Mouse (Mus musculus) embryo, embryonic 11.5 days (tissue): Measurements from ENCODE around the gene Smc3.
A peak's percentile ranks its signal among the peaks of the same experiment; 100 is the strongest.
"Not testable (repeated sequence)": the region's sequence is repeated elsewhere in the genome, so short reads cannot be mapped to it uniquely, and the experiment has no call there.

Experiments
- DNase-seq: peaks from one replicate; pipeline ENCODE4 v3.0.0-alpha.2; 2012; ENCODE audit warnings: low read depth, low spot score

Gene Smc3

DNA sequence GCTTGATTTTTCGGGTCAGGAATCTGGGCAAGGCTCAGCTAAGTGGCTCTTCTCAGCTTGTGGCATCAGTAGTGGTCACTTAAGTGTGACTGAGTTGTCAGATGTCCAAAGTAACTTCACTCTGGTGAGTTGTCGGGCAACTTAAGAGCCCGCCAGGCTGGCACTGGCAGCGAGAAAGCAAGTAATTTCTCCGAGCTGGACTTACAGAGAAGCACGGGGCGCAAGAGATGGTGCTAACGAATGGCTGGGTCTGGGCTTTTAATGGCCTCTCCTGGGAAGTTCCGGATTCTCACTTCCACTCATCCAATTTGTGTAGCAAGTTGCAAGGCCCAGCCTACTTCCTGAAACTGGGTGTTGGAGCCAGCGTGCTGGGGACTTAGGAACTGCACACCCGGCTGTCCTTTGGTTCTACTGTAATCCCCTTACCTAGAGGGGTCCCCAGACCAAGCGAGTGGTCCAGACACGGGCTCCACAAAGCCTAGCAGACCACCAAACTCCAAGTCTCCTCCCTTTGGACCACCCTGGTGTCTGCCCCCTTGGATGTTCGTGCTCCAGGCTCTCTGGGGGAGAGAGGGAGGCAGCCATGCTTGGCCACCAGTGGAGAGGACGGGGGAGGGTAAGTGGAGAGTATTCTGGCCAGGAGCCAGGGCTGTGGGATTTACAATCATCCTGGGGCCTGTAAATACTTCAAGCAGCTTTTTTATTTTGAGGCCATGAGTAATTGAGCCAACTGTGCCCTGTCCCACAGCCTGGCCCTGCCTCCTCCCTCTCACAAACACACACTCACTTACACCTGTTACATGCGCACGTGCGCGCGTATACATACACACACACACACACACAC lies 53.6 kb downstream of the Smc3 start:
- peak; percentile 61 for DNase-seq

DNA sequence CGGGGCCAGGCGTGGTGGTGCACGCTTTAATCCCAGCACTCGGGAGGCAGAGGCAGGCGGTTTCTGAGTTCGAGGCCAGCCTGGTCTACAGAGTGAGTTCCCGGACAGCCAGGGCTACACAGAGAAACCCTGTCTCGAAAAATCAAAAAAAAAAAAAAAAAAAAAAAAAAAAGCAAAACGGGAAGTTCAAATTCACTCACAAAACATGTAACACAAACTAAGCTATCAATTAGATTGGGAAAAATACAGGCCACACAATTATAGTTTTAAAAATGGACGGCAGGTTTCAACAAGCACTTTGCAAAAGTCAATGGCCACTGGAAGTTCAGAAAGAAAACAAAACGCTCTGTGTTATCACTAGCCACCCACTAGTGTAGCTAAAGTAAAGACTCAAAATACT lies 56.2 kb downstream of the Smc3 start:
- DNase-seq, result not testable (repeated sequence)

DNA sequence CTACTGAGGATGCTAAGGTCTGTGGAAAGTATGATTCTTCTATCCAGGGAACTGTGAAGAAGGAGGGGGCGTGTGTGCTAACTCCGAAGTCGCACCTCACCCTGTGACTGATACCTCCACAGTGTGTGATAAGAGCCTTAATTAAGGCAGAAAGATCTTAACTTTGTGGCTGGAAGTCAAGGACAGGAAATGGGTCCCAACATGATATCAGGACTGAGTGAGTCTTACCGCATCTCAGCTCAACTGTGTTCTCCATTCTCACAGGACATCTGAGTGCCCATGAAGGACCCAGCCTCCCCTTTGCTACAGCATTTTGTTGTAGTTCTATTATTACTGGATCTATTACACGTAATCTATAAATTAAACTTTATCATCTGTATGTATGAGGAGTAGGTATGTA lies 57.2 kb downstream of the Smc3 start:
- DNase-seq, result no peak

DNA sequence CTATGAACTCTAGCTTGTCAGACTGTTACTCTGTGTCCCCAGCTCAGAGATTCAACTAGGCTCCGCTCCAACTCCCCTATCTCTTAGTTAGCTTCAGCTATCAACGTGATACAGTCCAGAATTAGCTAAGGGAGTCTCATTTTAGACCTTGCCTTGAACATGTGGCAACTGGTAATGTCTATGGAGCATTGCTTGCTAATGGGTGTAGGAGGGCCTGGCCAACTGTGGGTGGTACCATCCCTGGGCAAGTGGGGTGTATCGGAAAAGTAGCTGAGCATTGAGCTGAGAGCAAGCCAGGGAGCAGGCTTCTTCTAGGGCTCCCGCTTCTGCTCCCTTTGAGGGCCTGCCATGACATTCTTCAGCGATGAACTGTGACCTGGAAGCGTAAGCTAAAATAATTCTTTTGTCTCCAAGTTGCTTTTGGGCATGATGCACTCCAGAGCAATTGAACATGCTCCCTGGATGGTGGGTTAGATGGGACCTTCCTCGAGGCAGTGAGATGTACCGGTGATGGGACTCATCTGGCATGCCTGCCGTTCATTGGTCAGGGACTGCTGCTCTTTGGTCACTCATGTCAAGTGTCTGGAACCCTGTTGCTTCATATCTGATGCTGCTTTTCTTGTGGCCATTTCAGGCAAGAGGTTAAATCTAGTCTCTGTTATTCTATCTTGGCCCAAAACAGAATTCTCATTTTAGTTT lies 60.7 kb downstream of the Smc3 start:
- DNase-seq, result no peak

DNA sequence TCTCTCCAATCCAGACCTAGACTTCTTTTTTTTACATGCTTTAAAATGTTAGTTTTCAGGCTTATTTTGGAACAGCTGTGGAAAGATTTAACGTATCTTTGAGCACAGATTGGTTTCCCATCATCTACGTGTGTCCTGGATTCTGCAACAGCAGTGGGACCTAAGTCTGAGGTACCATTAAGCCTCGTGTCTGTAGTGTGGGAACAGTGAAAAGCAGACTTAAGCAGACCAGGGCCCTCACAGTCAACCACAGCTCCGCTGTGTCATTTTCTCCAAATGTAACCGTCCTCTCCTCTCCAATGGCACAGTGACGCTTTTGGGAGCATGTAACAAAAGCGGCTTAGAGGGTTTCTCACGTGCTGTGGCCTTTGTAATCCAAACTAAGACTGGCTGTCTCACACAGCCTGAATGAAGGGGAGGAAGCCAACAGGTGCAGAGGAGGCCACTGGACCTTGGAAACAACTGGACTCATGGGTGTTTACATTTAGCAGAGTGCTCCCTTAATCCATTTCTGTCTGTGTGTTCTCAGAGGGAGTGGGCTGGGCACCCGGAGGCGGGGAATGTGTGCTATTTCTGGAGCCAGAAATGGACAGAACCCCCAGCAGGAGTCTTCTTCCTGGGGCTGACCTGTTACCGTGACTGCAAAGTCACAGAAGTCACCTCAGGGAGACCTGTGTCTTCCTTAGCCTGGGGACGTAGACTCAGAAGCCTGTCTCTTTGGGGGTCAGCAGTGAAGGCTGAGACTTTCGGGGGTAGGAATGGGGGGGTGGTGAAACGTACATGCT lies 61.9 kb downstream of the Smc3 start:
- DNase-seq, result no peak

DNA sequence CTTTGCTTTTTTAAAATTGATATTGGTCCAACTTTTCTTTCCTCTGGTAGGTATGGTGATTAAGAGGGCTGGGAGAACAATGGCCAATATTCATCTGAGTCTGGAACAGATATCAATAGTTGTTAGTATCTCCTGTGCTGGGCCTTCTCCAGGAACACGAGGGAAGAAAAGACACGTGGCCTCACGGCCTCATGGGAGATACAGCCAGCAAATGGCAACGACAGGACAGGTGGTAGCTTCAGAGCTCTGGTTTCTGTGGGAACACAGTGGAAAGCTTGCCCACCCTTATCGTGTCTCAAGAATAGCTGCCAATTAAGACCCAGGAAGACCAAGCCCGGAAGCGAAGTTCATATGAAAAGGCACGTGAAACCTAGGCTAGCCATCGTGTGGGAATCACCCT lies 64.6 kb downstream of the Smc3 start:
- DNase-seq, result no peak

DNA sequence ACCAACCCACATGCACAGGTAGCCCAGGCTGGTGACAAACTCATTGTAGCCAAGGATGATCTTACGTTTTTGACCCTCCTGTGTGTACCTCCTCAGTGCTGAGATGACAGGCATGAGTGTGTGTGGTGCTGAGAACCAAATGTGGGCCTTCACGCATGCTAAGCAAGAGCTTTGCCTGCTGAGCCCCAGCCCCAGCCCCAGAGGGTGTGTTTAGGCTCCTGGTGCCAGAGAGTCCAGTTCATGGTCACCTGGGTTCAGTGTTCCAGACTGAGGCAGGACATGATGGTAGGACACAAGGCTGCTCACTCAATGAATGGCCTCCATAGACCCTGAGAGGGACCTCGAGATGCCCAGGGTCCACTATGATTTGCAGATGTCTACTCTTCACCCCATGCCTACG lies 65.2 kb downstream of the Smc3 start:
- DNase-seq, result no peak

DNA sequence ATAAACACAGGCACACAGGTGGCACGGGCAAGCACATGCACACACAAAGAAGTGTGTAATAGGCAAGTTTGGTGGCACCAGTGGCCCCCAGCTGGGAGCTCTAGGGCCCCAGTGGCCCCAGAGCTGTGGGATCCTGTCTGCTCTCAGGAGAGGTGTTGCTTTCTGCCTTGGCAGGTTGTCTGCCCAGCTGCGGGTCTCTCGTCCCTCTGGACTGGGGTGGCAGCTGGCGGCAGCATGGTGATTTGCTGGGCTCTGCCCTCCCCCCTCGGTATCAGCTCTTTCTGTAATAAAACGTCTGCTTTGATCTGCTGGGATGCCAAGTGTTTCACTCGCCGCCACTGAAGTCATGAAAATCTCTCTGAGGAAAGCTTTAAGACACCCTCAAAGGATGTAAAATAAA lies 66.5 kb downstream of the Smc3 start:
- DNase-seq, result no peak

DNA sequence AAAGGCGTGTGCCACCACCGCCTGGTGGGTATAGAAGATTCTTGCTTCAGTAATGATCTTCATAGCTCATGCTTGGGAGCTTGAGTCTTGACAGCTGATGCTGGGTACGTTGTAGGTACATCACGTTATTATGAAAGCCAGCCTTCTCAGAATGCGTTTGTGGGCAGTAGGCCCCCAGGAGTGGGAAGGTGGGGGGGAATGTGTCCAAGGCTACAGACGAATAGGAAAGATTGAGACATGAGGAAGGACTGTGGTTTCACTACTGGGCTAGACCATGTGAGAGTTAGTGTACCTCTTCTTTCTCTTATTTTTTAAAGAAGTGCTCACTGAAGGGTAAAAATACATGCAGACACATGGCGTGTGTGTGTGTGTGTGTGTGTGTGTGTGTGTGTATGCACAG lies 68.6 kb downstream of the Smc3 start:
- DNase-seq, result no peak

DNA sequence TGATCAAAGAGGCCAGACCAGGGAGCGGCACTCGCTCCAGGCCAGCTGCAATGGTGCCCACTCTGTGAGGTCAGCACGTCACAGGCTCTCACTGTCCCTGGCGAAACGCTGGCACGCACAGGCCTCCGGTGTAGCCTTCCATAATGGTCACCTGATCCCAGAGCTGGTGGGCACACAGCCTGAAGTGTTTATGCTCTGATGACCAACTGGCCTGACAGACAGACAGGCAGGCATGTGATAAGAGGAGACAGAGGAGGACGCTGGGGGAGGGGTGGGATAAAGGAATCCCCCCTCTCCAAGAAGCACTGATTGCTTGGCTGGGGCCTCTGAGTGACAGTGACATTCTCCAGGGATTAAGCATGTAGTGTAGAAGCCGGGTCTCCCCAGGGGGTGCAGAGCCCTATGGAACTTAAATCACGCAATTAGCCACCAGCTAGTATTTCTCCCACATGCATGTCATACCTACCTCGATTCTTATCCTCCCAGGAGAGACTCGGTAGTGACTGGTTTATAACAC lies 70.5 kb downstream of the Smc3 start:
- no peak for DNase-seq

DNA sequence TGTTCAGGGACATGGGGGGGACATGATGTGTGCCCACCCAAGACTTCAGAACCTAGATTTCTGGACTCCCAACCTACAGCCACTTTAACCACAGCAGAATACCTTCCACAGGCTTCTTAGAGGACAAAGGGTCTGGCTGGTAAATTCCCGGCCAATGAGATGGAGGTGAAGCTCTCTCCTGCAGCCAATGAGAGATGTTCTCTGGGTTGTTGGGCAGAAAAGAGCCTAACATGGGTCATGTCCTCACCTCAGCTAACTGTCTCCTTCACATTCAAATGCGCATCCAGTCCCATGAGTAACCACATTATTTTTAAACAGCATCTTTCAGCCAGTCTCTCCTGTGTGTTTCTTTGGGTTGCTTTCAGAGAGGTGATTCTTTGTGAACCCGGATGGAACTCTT lies 71.2 kb downstream of the Smc3 start:
- no peak for DNase-seq

DNA sequence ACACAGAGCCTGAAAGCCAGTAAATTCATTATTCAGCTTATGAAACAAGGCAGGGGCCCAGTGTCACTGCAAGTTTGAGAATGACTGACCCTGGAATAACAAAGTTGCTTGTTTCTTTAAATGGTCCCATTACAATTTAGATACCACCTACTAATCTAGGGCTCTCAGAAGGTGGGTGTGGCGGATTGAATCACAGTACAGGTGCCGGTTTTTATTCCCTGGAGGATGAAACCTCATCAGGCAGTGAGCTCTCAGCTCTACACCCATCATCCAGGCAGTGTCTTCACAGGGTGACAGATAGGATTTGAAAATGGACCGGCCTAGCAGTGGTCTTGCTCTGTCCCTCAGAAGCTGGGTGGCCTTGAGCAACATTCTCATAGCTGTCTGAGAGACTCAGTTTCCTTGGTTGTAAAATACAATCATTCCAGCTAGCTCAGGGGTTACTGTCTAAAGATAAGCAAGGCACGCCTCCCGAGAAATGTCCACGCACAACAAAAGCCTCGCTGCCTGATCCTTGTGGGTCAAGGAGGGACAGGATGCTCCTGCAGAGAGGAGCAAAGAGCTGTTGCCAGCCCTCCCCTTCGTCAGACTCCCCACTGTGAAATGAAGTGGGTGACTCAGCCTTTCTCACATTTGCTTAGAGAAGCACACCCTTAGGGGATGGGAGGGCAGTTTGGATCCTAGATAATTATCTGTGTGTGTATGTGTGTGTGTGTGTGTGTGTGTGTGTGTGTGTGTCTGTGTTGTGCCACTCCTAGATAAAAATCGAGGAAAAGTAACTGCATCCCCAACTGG lies 74.1 kb downstream of the Smc3 start:
- no peak for DNase-seq

DNA sequence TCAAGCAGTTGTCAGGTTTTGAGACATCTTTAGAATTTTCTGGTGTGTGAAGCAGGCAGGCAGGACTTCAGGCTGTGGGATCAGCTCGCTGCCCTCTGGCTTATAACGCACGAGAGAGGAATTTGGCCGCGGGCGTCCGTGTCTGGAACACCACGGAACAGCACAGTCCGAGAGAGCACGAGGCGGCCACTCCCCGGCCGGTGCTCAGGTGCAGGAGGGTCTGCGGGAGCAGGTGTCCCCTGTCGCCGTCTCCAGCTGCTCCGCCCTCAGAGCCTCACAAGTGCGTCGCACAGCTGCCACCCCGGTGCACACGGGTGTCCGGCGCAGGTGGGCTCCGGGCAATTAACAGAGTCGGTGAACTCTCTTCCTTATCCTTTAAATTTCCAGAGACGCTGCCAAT lies 76.0 kb downstream of the Smc3 start:
- DNase-seq, result no peak

DNA sequence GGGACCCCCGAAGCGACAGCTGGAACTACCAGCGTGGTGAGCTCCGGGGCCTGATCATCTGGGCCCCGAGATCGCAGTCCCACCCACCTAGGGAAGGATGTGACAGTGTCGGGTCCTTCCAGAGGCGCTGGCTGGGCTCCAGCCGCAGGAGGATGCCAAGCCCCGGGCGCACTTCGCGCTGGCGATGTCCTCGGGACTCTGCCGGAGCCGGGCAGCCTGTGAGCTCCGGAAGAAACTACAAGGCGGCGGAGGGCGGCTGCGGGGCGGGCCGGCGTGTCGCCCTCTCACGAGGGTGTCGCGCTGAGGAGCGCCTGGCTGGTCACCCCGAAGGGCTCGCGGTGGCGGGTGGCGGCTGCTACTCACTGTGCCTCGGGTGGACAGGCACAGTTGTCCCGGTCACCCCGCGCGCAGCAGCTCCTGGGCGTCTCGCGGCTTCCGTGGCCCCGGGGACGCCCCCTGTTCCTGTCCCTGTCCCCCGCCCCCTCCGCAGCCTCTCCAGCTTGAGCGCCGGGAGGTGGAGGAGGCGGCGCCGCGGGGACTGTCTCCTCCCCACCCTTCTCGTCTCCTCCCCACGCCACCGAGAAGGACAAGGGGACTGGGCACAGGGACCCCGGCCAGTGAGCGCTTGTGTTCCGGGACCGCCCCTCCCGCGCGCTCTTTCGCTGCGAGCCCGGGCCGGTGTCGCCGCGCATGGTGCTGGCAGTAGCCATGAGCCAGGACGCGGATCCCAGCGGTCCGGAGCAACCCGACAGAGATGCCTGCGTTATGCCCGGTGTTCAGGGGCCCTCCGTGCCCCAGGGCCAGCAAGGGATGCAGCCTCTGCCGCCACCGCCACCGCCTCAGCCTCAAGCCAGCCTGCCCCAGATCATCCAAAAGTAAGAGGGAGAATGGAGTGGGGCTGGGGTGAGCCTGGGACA lies 76.8 kb downstream of the Smc3 start, which contains the start of gene Rbm20:
TSS of gene Rbm20 (plus strand) at position 589 of the 917 bp plus-strand sequence.
- no peak for DNase-seq

DNA sequence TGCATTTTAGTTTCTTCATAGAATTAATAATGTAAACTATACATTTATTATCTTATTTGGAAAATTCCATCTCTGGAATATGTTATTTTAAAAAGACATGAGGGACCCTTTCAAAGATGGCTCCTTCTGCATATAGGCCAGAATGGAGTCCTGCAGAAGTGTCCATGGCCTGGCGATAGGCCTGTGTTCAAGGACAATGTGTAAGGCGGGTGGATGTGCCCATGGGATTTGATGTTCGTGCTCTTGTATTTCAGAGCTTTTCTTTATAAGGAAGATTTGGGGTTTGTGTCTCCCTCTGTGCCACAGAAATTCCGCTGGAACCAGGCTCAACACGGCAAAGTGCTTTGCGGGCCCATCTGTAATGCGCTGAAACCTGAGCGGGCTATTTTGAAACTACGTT lies 79.0 kb downstream of the Smc3 start:
- DNase-seq, result no peak

DNA sequence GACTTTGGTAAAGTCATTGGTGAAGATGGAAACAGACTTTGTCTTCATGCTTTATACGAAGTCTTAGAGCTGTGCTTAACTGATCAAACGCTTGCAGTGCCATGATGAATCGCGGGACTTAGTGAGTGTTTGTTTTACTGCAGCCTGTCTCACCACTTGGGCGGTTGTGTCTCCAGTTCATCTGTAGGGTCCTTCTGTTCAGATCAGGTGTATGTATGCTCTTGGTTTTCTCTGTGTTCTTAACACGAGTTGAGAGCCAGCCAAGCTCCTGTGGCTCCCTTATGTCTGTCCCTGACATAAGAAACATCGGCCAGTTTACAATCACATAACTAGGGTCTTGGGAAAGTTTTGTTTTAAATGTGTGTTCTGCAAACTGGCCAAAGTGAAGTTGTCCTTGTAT lies 79.8 kb downstream of the Smc3 start:
- DNase-seq, result no peak

DNA sequence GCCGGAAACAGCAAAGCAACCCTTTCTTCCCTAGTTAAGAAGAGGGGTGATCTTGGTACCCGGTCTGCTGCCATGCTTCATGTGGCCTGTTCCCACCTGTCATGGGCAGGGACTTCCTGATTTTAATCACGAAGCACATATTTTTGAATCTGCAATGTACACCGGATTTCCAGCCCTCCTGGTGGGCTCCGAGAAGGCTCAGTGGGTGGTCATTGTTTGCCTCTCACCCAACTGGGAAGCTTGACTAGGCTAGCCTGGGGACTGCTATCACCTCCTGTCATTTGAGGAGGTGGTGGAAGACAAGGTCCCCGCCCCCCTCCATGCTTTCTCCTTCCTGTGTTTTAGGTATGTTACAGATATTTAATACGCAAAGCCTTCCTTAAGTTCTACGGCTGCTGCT lies 82.2 kb downstream of the Smc3 start:
- no peak for DNase-seq

DNA sequence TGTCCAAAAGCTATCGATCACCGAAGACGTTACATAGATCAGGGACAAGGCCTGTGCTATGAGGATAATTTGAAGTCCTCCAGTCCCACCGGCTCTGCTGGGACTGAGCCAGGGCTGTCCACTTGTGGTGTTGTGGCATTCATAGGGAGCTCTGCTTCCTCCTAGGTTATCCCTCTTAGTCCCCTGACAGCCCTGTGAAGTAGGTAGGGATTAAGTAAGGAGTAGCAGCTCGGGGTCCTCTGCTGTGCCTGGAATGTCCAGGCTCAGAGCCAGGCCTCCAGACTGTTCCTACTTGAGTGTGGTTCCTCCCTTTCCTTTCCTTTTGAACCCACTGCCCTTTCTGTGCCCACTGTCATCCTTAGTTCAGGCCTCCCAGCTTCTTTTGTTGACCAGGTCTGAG lies 87.4 kb downstream of the Smc3 start:
- no peak for DNase-seq

DNA sequence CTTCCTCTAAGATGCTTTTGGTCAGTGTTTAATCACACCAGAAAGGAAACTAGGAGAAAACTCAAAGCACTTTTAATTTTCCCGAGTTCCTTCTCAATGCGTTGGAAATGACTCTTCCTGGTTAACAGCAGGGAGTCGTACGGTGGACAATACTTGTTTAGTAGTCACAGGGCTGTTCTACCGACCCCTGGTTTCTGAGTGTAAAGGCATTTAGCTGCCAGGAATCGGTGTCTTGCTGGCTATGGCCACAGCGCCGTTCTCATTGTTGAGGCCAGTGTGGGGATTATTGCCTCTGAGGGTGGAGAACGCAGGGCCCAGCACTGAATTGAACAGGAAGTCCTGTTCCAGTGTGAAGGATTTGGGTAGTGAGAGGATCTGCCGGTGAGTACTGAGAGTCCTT lies 90.6 kb downstream of the Smc3 start:
- DNase-seq, result no peak

DNA sequence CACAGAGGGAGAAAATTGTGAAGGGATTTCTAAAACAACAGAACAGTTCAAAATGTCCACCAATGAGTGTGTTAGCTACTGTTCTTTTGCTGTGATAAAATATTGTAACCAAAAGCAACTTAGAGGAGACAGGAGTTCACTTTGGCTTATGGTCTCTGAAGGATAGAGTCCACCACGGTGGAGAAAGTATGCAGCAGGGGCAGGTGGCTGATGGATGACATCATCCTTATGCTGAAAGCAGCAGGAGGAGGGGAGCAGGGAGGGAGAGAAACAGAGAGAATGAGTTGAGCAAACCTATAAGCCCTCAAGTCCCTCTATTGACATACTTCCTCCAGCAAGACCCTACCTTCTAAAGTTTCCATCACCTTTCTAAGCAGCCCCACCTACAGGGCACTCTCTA lies 93.8 kb downstream of the Smc3 start:
- no peak for DNase-seq
